Mouse (Mus musculus) colon, adult 2 months (tissue): ENCODE measurements around the gene Dapp1. TPM values are rescaled to one million over a fixed set of nuclear protein-coding genes. Genes with fewer than 3 reads are reported as not detected.

Experiments used
- polyA plus RNA-seq: library from polyadenylated mRNA; depleted of rRNA; stranded (reverse); fragments of >200 nt; gene quantifications from 2 replicates; pipeline ENCODE4 v1.2.3, GENCODE M21; 2012; rRNA removed

The Dapp1 gene
- 2.5 and 3.2 TPM in 2 replicates for polyA plus RNA-seq

GRCm38 (mm10) chr3:137981382-137981750 is at the start of gene Dapp1:
Gene Dapp1, minus strand, starts transcription at chr3:137981545.

DNA sequence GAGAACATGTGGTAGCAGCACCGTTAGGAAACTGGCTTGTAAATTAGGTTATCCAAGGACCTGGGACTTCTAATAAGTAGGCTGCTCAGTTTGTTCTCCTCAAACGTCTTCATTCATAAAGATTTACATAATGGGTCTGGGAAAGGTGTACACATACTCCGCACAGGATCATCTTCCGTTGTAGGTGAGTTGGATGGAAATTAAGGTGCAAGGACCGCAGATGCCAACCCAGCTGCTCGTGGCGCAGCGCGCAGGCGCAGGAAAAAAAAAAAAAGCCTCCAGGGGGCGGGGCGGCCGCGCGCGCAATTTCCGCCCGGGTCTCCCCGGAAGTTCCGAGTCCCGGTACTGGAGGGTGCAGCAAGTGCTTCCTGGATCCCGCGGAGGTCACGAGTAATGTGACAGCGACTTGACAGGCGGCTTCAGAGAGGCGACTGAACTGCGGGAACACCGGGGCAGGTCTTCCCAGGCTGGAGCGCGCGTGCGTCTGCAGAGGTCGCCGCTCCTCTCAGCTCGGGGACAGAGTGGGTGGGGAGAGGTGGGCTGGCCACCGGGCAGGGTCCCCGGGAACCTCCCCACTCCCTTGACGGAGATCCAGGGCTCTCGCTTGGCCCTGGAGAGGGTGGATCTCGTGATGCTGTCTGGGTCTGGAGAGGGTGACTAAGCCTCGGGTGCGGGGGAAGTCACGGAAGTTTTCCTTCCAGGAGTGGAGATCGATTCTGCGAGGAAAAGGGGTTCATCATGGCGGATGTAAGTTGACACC is 63.0 kb downstream of the Dapp1 start, which contains the start of gene Lamtor3:
Gene Lamtor3, plus strand, starts transcription at position 335 of the 760 bp plus-strand sequence.

Other genes with a start within 250 kb of the Dapp1 start
- gene H2afz, start 117.1 kb downstream of the Dapp1 start, polyA plus RNA-seq, result 640 and 657 TPM in 2 replicates
- gene Dnajb14, start 113.9 kb downstream of the Dapp1 start, polyA plus RNA-seq, result 2.6 and 2.9 TPM in 2 replicates
- 14.9 and 18.9 TPM in 2 replicates for gene Lamtor3, start 63.0 kb downstream of the Dapp1 start, polyA plus RNA-seq
- 0.03 TPM in 2 replicates for gene 1110002E22Rik, start 83.5 kb upstream of the Dapp1 start, polyA plus RNA-seq
- gene Gm5105, start 85.8 kb upstream of the Dapp1 start, polyA plus RNA-seq, result not detected in 2 replicates
- 0.56 TPM in 2 replicates for gene Trmt10a, start 161.9 kb upstream of the Dapp1 start, polyA plus RNA-seq
- gene Mttp, start 163.4 kb upstream of the Dapp1 start, polyA plus RNA-seq, result 0.40 and 0.42 TPM in 2 replicates
- gene 4930579F01Rik, start 212.3 kb upstream of the Dapp1 start, polyA plus RNA-seq, result not detected in 2 replicates
- gene Adh7, start 236.2 kb upstream of the Dapp1 start, polyA plus RNA-seq, result 0.08 and 0.12 TPM in 2 replicates